Mouse (Mus musculus): Measurements from ENCODE around the gene Stat4. TPM values are rescaled to one million over a fixed set of nuclear protein-coding genes. Genes with fewer than 3 reads are reported as not detected.

The Stat4 gene
- polyA plus RNA-seq, 1 experiment = 5.3 TPM

DNA sequence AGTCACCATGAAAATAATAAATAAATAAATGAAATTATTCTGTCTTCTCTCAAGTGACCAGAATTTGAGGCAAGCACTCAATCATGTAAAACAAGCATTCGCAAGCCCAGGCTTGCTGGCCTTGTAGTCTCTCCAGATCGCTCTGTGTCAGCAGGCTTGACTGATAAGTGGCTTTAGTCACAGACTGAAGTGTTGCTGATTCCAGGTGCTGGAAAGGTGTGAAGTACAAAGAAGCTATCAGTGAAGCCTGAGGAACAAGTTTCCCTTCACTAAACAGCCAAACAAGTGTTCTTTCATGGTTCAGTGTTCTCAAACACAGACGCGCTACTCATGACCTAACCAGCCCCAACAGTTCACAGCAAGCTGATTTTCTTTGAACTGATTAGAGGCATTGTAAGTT is 101.7 kb downstream of the Stat4 start:
- H3K27ac ChIP-seq (ENCODE audit: insufficient read depth, low read length) = no peak overlapping the region
- no peaks in the 10 kb centered on the region for H3K27me3 ChIP-seq (ENCODE audit: control insufficient read depth, insufficient read depth, low read length, poor library complexity, severe bottlenecking)
- no peaks in the 10 kb centered on the region for H3K4me1 ChIP-seq (ENCODE audit: control insufficient read depth, insufficient read depth, low read length)
- no peak overlapping the region for H3K9ac ChIP-seq (ENCODE audit: low read depth, poor library complexity, severe bottlenecking)
- no peaks in the 10 kb centered on the region for H3K36me3 ChIP-seq (ENCODE audit: control insufficient read depth, insufficient read depth, low read length, poor library complexity, severe bottlenecking)
- H3K9me3 ChIP-seq (replicated peaks; ENCODE audit: control insufficient read depth, insufficient read depth, low read length, poor library complexity, severe bottlenecking) = no peaks in the 10 kb centered on the region
- TF ChIP-seq POLR2A (IDR thresholded peaks at IDR 0.05; ENCODE audit: insufficient read depth, low read length) (no peak), CTCF (IDR thresholded peaks at IDR 0.05; ENCODE audit: low read depth, low read length) (no peak), EP300 (IDR thresholded peaks at IDR 0.05; ENCODE audit: insufficient read depth, low read depth, low read length) (no peak)
- no peak overlapping the region for H3K4me3 ChIP-seq (ENCODE audit: low read depth, low read length)

DNA sequence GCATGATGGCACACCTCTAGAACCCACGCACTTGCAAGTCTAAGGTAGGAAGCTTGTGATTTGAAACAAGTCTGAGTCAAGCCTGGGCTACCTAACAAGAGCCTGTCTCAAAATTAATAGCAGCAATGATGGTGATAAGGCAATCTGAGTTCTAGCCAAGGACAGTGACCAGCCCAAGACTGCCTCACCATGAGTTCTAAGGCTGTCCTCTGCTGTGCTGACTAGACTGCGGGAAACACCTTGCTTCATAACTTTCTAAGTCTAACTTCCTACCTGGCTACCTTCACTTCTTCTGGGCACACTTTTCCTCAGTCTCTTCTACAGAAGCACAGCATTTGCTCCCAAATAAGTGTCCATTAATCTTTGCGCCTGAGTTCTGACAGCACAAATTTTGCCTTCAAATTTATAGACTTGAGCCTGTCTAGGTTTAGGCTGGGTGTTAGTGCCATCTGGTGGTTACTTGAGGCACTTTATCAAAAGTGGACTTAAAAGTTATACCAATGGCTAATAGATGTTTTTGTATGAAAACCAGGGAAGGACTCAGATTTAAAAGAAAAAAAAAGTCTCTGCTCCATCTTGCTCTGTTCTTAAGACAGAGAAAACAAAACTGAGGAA is 111.8 kb downstream of the Stat4 start:
- Histone ChIP-seq H3K9me3 (replicated peaks; ENCODE audit: control insufficient read depth, insufficient read depth, low read length, poor library complexity, severe bottlenecking) (no peaks in the 10 kb centered on the region), H3K4me3 (ENCODE audit: low read depth, low read length) (no peak overlapping the region), H3K27me3 (ENCODE audit: control insufficient read depth, insufficient read depth, low read length, poor library complexity, severe bottlenecking) (no peaks in the 10 kb centered on the region), H3K27ac (ENCODE audit: insufficient read depth, low read length) (no peak overlapping the region), H3K36me3 (ENCODE audit: control insufficient read depth, insufficient read depth, low read length, poor library complexity, severe bottlenecking) (no peaks in the 10 kb centered on the region), H3K9ac (ENCODE audit: low read depth, poor library complexity, severe bottlenecking) (no peak overlapping the region), H3K4me1 (ENCODE audit: control insufficient read depth, insufficient read depth, low read length) (no peaks in the 10 kb centered on the region)
- TF ChIP-seq CTCF (IDR thresholded peaks at IDR 0.05; ENCODE audit: low read depth, low read length) = no peak
- no peak for TF ChIP-seq EP300 (IDR thresholded peaks at IDR 0.05; ENCODE audit: insufficient read depth, low read depth, low read length)
- TF ChIP-seq POLR2A (IDR thresholded peaks at IDR 0.05; ENCODE audit: insufficient read depth, low read length) = no peak

DNA sequence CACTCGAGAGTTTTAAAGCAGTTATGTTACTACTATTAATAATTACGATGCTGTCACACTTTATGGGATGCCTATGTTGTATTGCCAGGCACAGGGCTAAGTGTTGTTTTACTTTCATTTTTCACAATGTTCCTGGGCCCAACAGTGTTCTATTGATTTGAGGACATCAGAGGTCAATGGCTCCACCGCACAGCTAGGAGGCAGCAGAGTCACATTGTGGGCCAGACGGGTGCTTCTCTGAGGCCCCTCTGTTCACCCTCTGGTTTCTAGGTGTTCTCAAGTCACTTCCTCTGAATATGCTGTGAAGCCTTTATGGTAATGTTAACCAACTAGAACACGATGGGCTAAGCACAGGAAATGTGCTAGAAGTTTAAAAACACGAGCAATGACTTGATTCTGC is 113.5 kb downstream of the Stat4 start:
- Histone ChIP-seq H3K4me1 (ENCODE audit: control insufficient read depth, insufficient read depth, low read length) (no peaks in the 10 kb centered on the region), H3K27ac (ENCODE audit: insufficient read depth, low read length) (no peak overlapping the region), H3K9ac (ENCODE audit: low read depth, poor library complexity, severe bottlenecking) (no peak overlapping the region), H3K36me3 (ENCODE audit: control insufficient read depth, insufficient read depth, low read length, poor library complexity, severe bottlenecking) (no peaks in the 10 kb centered on the region), H3K4me3 (ENCODE audit: low read depth, low read length) (no peak overlapping the region), H3K27me3 (ENCODE audit: control insufficient read depth, insufficient read depth, low read length, poor library complexity, severe bottlenecking) (no peaks in the 10 kb centered on the region), H3K9me3 (replicated peaks; ENCODE audit: control insufficient read depth, insufficient read depth, low read length, poor library complexity, severe bottlenecking) (no peaks in the 10 kb centered on the region)
- TF ChIP-seq EP300 (IDR thresholded peaks at IDR 0.05; ENCODE audit: insufficient read depth, low read depth, low read length) = no peak
- TF ChIP-seq CTCF (IDR thresholded peaks at IDR 0.05; ENCODE audit: low read depth, low read length) = peak; percentile 74

DNA sequence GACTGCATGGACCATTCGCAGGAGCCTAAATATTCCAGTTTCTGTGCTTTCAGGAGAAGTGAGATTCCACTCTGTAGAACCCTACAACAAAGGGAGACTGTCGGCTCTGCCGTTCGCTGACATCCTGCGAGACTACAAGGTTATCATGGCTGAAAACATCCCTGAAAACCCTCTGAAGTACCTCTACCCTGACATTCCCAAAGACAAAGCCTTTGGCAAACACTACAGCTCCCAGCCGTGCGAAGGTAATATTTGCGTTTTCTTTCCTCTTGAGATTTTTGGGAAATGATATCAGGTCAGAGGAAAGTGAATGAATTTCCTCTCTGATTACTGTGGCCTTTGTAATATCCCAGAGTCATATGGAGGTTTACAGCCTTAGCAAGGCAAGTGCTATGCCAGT is 115.8 kb downstream of the Stat4 start:
- no peaks in the 10 kb centered on the region for H3K9me3 ChIP-seq (replicated peaks; ENCODE audit: control insufficient read depth, insufficient read depth, low read length, poor library complexity, severe bottlenecking)
- H3K4me3 ChIP-seq (ENCODE audit: low read depth, low read length) = no peak overlapping the region
- no peaks in the 10 kb centered on the region for H3K27me3 ChIP-seq (ENCODE audit: control insufficient read depth, insufficient read depth, low read length, poor library complexity, severe bottlenecking)
- TF ChIP-seq EP300 (IDR thresholded peaks at IDR 0.05; ENCODE audit: insufficient read depth, low read depth, low read length) (no peak), POLR2A (IDR thresholded peaks at IDR 0.05; ENCODE audit: insufficient read depth, low read length) (no peak), CTCF (IDR thresholded peaks at IDR 0.05; ENCODE audit: low read depth, low read length) (no peak)
- no peak overlapping the region for H3K9ac ChIP-seq (ENCODE audit: low read depth, poor library complexity, severe bottlenecking)
- no peak overlapping the region for H3K27ac ChIP-seq (ENCODE audit: insufficient read depth, low read length)
- no peaks in the 10 kb centered on the region for H3K36me3 ChIP-seq (ENCODE audit: control insufficient read depth, insufficient read depth, low read length, poor library complexity, severe bottlenecking)
- no peaks in the 10 kb centered on the region for H3K4me1 ChIP-seq (ENCODE audit: control insufficient read depth, insufficient read depth, low read length)

DNA sequence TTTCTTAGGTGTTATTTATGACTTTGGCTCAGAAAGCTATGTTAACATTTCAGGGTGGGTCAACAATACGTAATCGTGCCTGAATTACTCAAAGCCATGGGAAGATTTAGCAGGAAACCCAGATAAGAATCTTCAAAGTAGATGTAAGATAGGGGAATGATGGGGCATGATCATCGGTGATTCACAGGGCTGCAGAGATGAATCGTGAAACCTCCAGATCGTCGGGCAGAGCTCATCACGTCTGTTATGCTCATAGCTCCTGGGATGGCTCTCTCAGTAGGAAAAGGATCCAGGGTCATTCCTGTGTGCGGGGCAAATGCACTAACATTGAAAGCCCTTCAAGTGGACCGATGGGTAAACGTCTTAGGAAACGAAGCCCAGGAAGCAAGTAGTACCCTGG is 120.3 kb downstream of the Stat4 start:
- Histone ChIP-seq H3K4me3 (ENCODE audit: low read depth, low read length) (no peak overlapping the region), H3K9ac (ENCODE audit: low read depth, poor library complexity, severe bottlenecking) (no peak overlapping the region), H3K4me1 (ENCODE audit: control insufficient read depth, insufficient read depth, low read length) (no peaks in the 10 kb centered on the region), H3K9me3 (replicated peaks; ENCODE audit: control insufficient read depth, insufficient read depth, low read length, poor library complexity, severe bottlenecking) (no peaks in the 10 kb centered on the region), H3K27me3 (ENCODE audit: control insufficient read depth, insufficient read depth, low read length, poor library complexity, severe bottlenecking) (no peaks in the 10 kb centered on the region), H3K27ac (ENCODE audit: insufficient read depth, low read length) (no peak overlapping the region), H3K36me3 (ENCODE audit: control insufficient read depth, insufficient read depth, low read length, poor library complexity, severe bottlenecking) (no peaks in the 10 kb centered on the region)
- TF ChIP-seq CTCF (IDR thresholded peaks at IDR 0.05; ENCODE audit: low read depth, low read length) (no peak), EP300 (IDR thresholded peaks at IDR 0.05; ENCODE audit: insufficient read depth, low read depth, low read length) (no peak), POLR2A (IDR thresholded peaks at IDR 0.05; ENCODE audit: insufficient read depth, low read length) (no peak)

DNA sequence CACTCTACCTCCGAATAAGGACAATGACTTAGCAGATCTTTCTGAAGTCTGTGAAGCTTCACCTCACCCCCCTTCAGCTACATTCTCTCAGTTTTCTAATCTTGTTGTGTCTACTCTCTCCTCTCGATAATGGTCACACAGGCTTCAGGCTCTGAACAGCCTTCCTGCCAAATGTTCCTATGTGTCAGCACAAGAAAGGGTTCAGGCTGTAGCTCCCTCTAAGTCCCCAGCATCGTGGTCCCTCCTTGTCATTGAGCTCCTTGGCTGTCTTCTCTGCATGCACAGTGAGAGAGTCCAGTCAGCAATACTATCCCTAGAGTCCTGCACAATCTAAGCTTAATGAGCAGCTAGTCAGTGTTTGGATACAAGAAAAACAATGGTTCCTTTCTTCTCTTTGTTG is 124.3 kb downstream of the Stat4 start:
- TF ChIP-seq POLR2A (IDR thresholded peaks at IDR 0.05; ENCODE audit: insufficient read depth, low read length) = no peak
- no peak for TF ChIP-seq CTCF (IDR thresholded peaks at IDR 0.05; ENCODE audit: low read depth, low read length)
- no peak for TF ChIP-seq EP300 (IDR thresholded peaks at IDR 0.05; ENCODE audit: insufficient read depth, low read depth, low read length)
- H3K9ac ChIP-seq (ENCODE audit: low read depth, poor library complexity, severe bottlenecking) = no peak overlapping the region
- no peak overlapping the region for H3K27ac ChIP-seq (ENCODE audit: insufficient read depth, low read length)
- H3K36me3 ChIP-seq (ENCODE audit: control insufficient read depth, insufficient read depth, low read length, poor library complexity, severe bottlenecking) = no peaks in the 10 kb centered on the region
- no peaks in the 10 kb centered on the region for H3K4me1 ChIP-seq (ENCODE audit: control insufficient read depth, insufficient read depth, low read length)
- no peaks in the 10 kb centered on the region for H3K27me3 ChIP-seq (ENCODE audit: control insufficient read depth, insufficient read depth, low read length, poor library complexity, severe bottlenecking)
- H3K4me3 ChIP-seq (ENCODE audit: low read depth, low read length) = no peak overlapping the region
- no peaks in the 10 kb centered on the region for H3K9me3 ChIP-seq (replicated peaks; ENCODE audit: control insufficient read depth, insufficient read depth, low read length, poor library complexity, severe bottlenecking)
